Mouse (Mus musculus) urinary bladder, adult 2 months (tissue): ENCODE data around the gene Prkar2a. TPM values are rescaled to one million over a fixed set of nuclear protein-coding genes. Genes with fewer than 3 reads are reported as not detected.

ENCODE experiments used
- DNase-seq: peaks from one replicate; pipeline ENCODE4 v3.0.0; 2022; ENCODE audit warnings: low spot score
- polyA plus RNA-seq: library from polyadenylated mRNA; depleted of rRNA; stranded (reverse); fragments of >200 nt; gene quantifications from 2 replicates; pipeline ENCODE4 v1.2.3, GENCODE M21; 2012; rRNA removed

Gene Prkar2a
- polyA plus RNA-seq, 1 experiment: 24.5 TPM

GRCm38 (mm10) chr9:108795762-108796161 lies 106.6 kb downstream of the Prkar2a start:
- DNase-seq: no peak

DNA sequence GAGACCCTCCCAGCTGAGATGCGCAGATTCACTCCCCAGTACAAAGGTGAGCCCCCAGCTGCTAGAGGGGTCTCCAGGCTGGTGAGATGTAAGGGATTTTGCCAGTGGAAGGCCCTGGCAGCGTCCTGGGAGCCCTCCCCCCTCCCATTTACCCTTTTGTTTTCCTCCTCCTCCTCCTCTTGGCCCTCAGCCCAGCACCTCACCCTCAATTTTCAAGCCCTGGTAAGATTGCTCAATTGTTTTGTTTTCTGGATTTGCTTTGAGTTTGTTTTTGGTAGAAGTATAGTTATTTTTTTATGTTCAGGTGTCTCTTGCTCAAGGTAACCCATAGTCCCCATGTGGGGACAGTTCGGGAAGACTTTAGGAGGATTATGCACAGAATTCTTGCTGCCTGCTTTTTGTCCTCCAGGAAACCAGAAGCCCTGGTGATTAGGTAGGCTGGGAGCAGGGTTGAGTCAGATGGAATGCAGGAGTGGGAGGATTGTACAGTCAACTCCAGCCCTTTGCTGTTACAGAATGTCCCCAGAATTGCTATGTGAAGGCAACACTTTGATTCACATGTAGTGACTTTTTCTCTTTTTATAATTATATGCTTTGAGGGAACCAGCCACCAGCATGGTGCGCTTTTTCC lies 107.4 kb downstream of the Prkar2a start:
- DNase-seq: no peak

DNA sequence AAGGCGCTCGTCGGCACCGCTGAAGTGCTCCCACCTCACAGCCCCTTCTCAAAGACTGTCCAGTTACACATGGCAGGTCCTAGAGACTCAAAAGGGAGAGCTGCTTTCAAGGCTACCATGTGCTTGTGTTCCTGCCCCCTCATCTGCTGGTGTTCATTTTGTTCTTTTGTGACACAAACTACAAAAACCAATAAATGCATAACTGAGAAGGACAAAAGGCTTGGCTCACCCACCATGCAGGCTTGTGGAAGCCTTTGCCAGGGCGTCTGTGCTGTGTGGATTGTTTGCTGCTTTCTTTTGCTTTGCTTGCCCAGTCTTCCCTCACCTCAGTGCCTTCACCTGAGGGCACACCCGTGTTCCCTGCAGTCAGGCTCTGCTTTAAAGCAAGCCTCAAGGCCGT lies 108.4 kb downstream of the Prkar2a start:
- no peak for DNase-seq

GRCm38 (mm10) chr9:108798508-108799075 lies 109.5 kb downstream of the Prkar2a start:
- DNase-seq: no peak

- DNase-seq: no peak
Measured at GRCm38 (mm10) chr9:108799564-108799963, 110.5 kb downstream of the Prkar2a start.

Other genes with a start within 250 kb of the Prkar2a start
- gene Ccdc71, start 228.8 kb upstream of the Prkar2a start, polyA plus RNA-seq: 24.5 and 25.9 TPM in 2 replicates
- 83.4 and 103 TPM in 2 replicates for gene Klhdc8b, start 227.7 kb upstream of the Prkar2a start, polyA plus RNA-seq
- 147 and 181 TPM in 2 replicates for gene Lamb2, start 209.6 kb upstream of the Prkar2a start, polyA plus RNA-seq
- gene Usp19, start 198.7 kb upstream of the Prkar2a start, polyA plus RNA-seq: 133 and 144 TPM in 2 replicates
- 145 and 162 TPM in 2 replicates for gene Qars, start 181.6 kb upstream of the Prkar2a start, polyA plus RNA-seq
- 81.8 and 89.8 TPM in 2 replicates for gene Qrich1, start 172.5 kb upstream of the Prkar2a start, polyA plus RNA-seq
- 93.9 and 106 TPM in 2 replicates for gene Impdh2, start 129.0 kb upstream of the Prkar2a start, polyA plus RNA-seq
- 26.2 and 33.6 TPM in 2 replicates for gene Ndufaf3, start 121.9 kb upstream of the Prkar2a start, polyA plus RNA-seq
- 120 and 184 TPM in 2 replicates for gene Dalrd3, start 119.4 kb upstream of the Prkar2a start, polyA plus RNA-seq
- 48.9 and 59.1 TPM in 2 replicates for gene Wdr6, start 110.6 kb upstream of the Prkar2a start, polyA plus RNA-seq
- gene P4htm, start 91.6 kb upstream of the Prkar2a start, polyA plus RNA-seq: 21.6 and 21.7 TPM in 2 replicates
- 41.1 and 46.2 TPM in 2 replicates for gene Arih2, start 39.9 kb upstream of the Prkar2a start, polyA plus RNA-seq
- gene Slc25a20, start 27.2 kb upstream of the Prkar2a start, polyA plus RNA-seq: 28.1 and 29.4 TPM in 2 replicates
- gene Ip6k2, start 94.5 kb downstream of the Prkar2a start, polyA plus RNA-seq: 77.3 and 97.8 TPM in 2 replicates
- 10.2 and 11.7 TPM in 2 replicates for gene Nckipsd, start 119.1 kb downstream of the Prkar2a start, polyA plus RNA-seq
- 0.19 and 0.23 TPM in 2 replicates for gene Celsr3, start 137.0 kb downstream of the Prkar2a start, polyA plus RNA-seq
- 9.7 and 9.8 TPM in 2 replicates for gene Slc26a6, start 164.0 kb downstream of the Prkar2a start, polyA plus RNA-seq
- not detected in 2 replicates for gene Tmem89, start 225.3 kb downstream of the Prkar2a start, polyA plus RNA-seq
- gene Uqcrc1, start 247.3 kb downstream of the Prkar2a start, polyA plus RNA-seq: 278 and 302 TPM in 2 replicates